Mouse (Mus musculus): ENCODE results near the gene Car10. TPM values are rescaled to one million over a fixed set of nuclear protein-coding genes. Genes with fewer than 3 reads are reported as not detected.

The Car10 gene
- total RNA-seq, 2 experiments from 2014 or later: not detected

GRCm38 (mm10) chr11:93484661-93485060 is 386.8 kb downstream of the Car10 start:
- ATAC-seq (replicated peaks; ENCODE audit: poor library complexity, severe bottlenecking): no peak

DNA sequence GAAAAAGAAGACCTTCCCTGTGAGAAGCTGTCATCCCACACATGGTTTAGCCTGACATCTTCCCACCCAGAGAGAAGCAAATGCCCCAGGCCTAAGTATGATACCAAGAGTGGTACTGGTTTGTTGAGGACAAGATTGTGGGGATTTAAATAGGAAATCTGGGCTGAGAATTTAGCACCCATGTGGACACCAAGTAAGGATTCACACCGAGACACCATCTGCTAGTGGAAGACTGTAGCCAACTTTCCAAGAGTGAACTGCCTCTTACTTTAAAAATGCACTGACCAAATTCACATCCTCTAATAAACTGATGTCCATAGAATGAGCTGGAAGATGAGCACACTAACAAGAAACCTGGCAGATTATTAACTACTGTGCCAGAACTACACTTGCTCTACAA is 389.2 kb downstream of the Car10 start:
- ATAC-seq (replicated peaks; ENCODE audit: poor library complexity, severe bottlenecking): no peak

DNA sequence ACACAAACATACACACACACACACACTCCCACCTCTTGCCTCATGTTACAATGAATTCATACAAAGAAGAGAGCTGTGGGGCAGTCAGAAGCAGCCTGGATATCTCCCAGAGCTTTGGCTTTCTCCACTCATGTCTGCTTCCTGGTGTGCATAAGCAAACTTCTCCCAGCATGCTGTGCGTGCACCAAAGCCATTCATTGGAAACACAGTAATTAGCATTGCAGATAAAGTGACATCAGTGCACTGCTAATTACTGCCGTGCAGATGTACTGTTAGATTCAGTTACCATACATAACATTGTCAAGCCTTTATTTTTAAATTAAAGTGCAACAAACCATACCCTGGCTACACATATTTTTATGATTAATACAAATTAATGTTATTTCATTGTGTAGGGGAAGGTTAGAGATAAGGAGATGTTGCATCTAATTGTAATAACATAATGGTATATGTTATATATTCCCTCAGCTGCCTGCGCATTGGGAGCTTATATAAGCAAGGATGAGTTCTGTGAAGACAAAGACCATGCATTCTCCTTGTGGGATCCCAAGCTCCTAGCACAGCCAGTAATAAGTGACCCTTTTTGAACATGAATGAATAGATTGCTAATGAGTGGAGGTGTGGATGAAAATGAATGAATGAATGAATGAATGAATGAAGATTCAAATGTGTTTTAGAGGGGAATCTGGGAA is 390.2 kb downstream of the Car10 start:
- no peak for ATAC-seq (replicated peaks; ENCODE audit: poor library complexity, severe bottlenecking)

DNA sequence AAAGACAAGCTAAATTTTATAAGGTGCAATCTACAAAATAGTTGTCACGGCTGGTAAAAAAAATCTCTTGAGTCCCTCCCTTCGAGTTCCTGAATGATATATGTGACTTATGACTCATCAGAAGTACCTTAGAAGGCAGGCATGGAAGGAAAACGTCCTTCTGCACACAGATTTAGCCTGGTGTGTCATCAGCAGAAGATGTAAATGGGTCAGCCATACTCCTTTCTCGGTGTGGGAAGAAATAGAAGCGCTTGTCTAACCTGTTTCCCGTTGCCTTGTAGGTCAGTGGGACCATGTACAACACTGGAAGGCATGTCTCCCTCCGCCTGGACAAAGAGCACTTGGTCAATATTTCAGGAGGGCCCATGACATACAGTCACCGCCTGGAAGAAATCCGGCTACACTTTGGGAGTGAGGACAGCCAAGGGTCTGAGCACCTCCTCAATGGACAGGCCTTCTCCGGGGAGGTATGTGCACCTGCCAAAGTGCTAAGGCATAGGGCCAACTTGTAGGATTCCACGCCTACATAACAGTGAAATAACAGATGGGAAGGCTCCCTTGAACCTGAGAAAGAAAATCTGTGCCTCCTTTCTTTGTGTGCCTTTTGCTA is 392.5 kb downstream of the Car10 start:
- no peak for ATAC-seq (replicated peaks; ENCODE audit: poor library complexity, severe bottlenecking)

DNA sequence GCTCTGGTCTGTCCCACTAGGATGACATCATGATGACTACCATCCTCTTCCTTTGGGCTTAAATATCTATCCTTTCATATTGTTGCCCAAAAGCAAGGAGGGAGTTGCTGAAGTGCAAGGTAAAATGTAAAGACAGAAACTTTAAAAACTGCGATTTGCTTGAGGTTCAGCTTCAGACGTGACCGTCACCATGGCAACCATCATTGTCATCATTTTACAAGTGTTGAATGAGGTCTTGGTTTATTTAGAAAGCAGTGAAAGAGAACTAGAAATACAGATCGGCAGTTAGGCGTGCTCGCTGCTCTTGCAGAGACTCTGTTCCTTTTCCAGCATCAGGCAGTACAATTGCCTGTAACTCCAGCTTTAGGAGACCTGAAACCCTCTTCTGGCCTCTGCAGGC is 400.1 kb downstream of the Car10 start:
- ATAC-seq (replicated peaks; ENCODE audit: poor library complexity, severe bottlenecking): no peak

DNA sequence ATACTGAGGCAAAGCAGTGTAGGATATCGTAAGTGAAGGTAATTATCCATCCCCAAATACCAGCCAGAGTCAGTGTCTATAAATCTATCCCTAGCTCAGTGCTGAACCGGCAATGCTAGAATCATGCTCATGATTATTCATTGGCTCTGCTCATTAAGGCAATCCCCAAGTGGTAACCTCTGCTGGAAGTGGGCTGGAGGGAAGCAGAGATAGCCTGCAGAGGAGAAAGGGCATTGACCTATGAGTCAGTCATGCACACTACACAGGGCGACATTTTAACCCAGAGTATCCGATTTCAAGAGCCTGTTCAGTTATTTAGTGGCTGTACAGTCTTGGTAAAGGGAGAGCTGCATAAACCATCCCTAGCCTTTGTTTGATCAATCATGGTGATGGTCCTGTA is 402.6 kb downstream of the Car10 start:
- ATAC-seq (replicated peaks; ENCODE audit: poor library complexity, severe bottlenecking): no peak

DNA sequence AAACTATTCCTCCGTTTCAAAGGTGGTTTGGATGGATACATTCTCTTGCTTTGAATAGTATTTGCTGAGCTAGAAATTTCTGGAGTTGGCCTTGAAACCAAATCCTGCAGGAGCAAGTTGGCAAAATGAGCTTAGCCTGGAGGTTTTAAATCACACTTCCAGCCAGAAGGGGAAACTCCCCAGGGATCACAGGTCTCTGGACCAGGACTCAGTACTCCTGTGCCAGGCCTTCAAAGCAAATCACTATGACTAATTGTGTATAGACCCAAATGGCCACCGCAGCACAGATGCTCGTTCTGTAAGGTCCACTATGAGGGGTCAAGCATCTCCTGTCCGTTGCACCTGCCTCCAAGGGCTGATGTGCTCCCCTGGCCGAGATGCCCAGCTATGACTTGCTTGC is 403.8 kb downstream of the Car10 start:
- ATAC-seq (replicated peaks; ENCODE audit: poor library complexity, severe bottlenecking): no peak

- ATAC-seq (replicated peaks; ENCODE audit: poor library complexity, severe bottlenecking): peak; percentile 14; the same call in 1 of the 2 replicates
Observed at GRCm38 (mm10) chr11:93502864-93503263, 405.0 kb downstream of the Car10 start.

GRCm38 (mm10) chr11:93503469-93503868 is 405.6 kb downstream of the Car10 start:
- ATAC-seq (replicated peaks; ENCODE audit: poor library complexity, severe bottlenecking): peak; percentile 78

DNA sequence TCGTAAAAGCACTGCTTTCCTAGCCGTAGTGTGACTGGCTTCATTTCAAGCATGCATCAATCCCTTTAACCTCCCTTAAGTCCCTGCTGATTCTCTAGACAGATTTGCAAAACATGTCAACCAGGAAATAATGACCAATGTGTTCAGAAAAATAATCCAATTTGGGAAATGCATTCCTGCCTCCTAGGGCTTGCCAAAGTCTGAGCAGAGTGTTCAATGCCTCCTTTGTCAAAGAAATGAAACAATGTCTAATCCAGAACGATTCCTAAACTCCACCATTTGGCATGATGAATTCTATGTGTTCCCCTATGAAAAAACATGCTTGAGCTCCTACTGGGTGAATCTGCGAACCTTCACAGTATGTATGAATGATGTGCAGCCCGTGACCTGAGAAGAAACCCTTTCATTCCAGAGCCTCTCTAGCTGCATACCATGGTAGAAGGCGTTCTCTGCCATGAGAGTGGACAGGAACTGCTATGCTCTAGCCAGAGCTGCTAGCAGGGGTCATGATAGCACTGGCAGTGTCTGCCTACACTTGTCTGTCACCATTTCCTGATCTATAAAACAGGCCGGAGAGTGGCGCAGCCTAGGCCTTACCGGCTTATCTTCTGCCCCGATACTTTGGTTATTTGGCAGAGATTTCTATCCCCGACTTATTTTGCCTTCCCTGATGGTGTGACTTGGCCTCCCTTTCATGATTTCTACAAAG is 411.9 kb downstream of the Car10 start:
- no peak for ATAC-seq (replicated peaks; ENCODE audit: poor library complexity, severe bottlenecking)

DNA sequence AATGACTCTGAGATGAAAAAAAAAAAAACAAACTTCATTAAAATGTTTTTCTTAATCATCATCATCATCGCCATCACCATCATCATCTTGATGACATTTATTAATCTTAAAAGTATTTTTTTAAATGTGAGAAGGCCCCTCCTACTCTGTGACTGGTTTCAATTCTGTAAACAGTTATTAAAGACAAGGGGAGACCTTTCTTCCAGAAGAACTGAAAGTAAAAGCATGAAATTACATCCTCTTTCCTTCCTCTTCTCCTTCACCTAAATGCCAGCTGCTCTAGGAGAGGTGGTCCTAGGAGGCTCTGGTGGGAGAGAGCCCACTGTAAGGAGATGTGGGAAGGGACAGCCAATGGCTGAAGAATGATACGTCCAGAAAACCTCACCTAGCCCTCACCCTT is 415.0 kb downstream of the Car10 start:
- peak; percentile 56 for ATAC-seq (replicated peaks; ENCODE audit: poor library complexity, severe bottlenecking)

GRCm38 (mm10) chr11:93514396-93514795 is 416.6 kb downstream of the Car10 start:
- ATAC-seq (replicated peaks; ENCODE audit: poor library complexity, severe bottlenecking): no peak

DNA sequence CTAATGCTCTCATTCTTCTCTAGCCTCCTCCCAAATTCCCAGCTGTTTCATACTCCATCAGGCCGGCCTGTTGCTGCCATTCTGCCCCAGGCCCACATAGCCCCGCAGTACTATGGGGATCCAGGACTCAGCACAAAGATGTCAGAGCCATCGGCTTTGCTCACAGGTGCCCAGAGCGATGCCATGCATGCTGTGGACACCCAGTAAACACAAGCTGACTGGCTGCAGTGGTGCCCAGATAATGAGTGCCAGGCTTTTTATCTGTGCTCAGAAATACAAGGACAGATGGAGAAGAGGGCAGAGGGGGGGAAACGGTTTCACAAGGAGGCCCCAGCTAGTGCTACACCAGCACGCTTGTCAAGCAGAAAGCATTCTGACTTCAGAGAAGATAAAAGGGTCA is 417.7 kb downstream of the Car10 start:
- ATAC-seq (replicated peaks; ENCODE audit: poor library complexity, severe bottlenecking): no peak

DNA sequence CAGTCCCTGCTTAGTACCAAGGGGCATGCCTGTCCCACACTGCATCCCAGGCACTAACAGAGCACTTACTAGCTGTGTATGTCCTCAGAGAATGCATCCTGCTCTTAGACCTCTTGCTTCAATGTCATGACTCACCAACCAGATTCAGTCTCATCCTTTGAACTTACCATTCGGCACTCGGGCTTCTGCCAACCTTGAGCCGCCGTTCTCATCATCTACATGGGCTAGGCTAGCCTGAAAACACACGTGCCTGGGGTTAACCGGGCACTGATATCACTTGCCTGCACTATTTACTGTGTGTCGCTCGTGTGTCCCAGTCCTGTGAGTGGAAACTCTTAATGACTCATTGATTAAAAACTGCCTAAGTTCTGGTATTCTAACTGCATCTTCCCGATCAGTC is 418.4 kb downstream of the Car10 start:
- ATAC-seq (replicated peaks; ENCODE audit: poor library complexity, severe bottlenecking): no peak

GRCm38 (mm10) chr11:93516946-93517345 is 419.1 kb downstream of the Car10 start:
- ATAC-seq (replicated peaks; ENCODE audit: poor library complexity, severe bottlenecking): peak; percentile 59

GRCm38 (mm10) chr11:93522501-93522900 is 424.7 kb downstream of the Car10 start:
- no peak for ATAC-seq (replicated peaks; ENCODE audit: poor library complexity, severe bottlenecking)

- ATAC-seq (replicated peaks; ENCODE audit: poor library complexity, severe bottlenecking): no peak
Observed at GRCm38 (mm10) chr11:93525921-93526320, 428.1 kb downstream of the Car10 start.

DNA sequence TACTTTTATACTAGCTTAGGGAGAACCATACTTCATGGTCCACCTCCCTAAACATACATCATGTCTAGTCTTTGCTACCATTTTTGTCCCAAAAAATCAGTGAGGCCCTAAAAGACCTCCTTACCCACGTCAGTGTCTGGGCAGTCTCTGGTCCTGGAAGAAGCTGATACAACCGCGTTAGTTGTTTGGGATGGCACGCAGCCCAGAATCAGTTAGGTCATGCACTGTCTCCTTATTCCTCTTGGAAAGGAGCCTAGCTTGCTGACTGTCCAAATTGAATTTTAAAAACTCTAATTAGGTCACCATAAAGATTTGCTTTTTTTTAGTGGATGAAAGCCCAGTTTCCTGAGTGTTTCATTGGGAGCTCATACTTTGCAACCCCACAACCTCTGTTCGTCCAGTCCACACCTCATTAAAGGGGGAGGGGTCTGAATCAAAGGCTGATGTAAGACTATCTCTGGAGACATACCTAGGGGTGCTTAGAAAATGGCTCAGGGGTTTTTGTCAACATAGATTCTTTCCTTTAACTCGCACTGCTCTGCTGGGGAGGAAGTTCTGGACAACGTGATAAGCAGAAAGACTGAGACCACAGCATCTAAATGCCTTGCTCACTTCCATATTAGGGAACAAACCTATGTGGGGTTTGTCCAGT is 433.3 kb downstream of the Car10 start:
- ATAC-seq (replicated peaks; ENCODE audit: poor library complexity, severe bottlenecking): peak; percentile 59

GRCm38 (mm10) chr11:93536244-93536643 is 438.4 kb downstream of the Car10 start:
- no peak for ATAC-seq (replicated peaks; ENCODE audit: poor library complexity, severe bottlenecking)

GRCm38 (mm10) chr11:93548904-93549303 is 451.1 kb downstream of the Car10 start:
- no peak for ATAC-seq (replicated peaks; ENCODE audit: poor library complexity, severe bottlenecking)

DNA sequence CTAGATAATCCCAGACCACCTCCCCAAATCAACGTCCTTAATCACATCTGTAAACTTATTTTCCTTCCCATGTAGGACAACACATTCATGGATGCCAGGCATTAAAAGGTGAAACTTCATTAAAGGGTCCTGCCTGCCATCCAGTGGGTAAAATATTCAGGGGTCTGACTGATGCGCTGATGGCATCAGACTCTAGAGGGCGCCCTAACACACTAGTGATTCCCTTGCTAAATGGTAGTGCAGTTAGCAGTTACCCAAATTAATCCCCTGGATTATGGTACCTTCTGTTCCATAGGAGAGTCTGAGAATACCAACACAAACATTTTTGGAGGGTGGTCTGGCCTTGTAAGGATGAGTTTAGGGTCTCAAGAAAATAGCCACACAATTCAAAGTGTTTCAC is 453.1 kb downstream of the Car10 start:
- peak; percentile 77 for ATAC-seq (replicated peaks; ENCODE audit: poor library complexity, severe bottlenecking)

Measured in granulocyte monocyte progenitor cell, adult 5-6 weeks (primary cell).